Mouse (Mus musculus) hindbrain, postnatal 0 days (tissue): ENCODE results near the gene Grb7. TPM values are rescaled to one million over a fixed set of nuclear protein-coding genes. Genes with fewer than 3 reads are reported as not detected.
A peak's percentile ranks its signal among the peaks of the same experiment; 100 is the strongest.

Source experiments
- ATAC-seq: fragments of 200-750 bp; cut with Nextera tagmentation; 2 replicates; pipeline ENCODE4 v1.8.0; 2017; ENCODE audit warnings: mild to moderate bottlenecking, moderate TSS enrichment, moderate library complexity
- DNase-seq: peaks from one replicate; pipeline ENCODE4 v3.0.0-alpha.2; 2015; ENCODE audit warnings: low spot score
- H3K27ac ChIP-seq: fragments of 300-500 bp; sonication (generic); 2 replicates; pipeline ENCODE4 v1.5.1; 2014; ENCODE audit warnings: mild to moderate bottlenecking
- H3K27me3 ChIP-seq: fragments of 300-500 bp; sonication (generic); 2 replicates; pipeline ENCODE4 v1.6.1; 2014; ENCODE audit warnings: low read length, mixed read lengths; ENCODE audit not compliant: insufficient read depth
- H3K36me3 ChIP-seq: fragments of 300-500 bp; sonication (generic); 2 replicates; pipeline ENCODE4 v1.6.1; 2014; ENCODE audit warnings: low read length, mixed read lengths; ENCODE audit not compliant: insufficient read depth
- H3K4me1 ChIP-seq: fragments of 300-500 bp; sonication (generic); 2 replicates; pipeline ENCODE4 v1.6.1; 2014; ENCODE audit warnings: antibody characterized with exemption, low read length, mixed read lengths; ENCODE audit not compliant: insufficient read depth
- H3K4me2 ChIP-seq: fragments of 300-500 bp; sonication (generic); 2 replicates; pipeline ENCODE4 v1.6.1; 2014; ENCODE audit warnings: low read depth, mild to moderate bottlenecking, low read length, moderate library complexity, mixed read lengths
- H3K4me3 ChIP-seq: fragments of 300-500 bp; sonication (generic); 2 replicates; pipeline ENCODE4 v1.5.1; 2014; ENCODE audit warnings: low read length
- H3K9ac ChIP-seq: fragments of 300-500 bp; sonication (generic); replicated peaks from 2 replicates; pipeline ENCODE4 v1.6.1; 2014; ENCODE audit warnings: mild to moderate bottlenecking, low read length, moderate library complexity, mixed read lengths
- H3K9me3 ChIP-seq: fragments of 300-500 bp; sonication (generic); 2 replicates; pipeline ENCODE4 v1.6.1; 2016; ENCODE audit warnings: low read length, mixed read lengths
- CTCF ChIP-seq: IDR thresholded peaks from 2 replicates; pipeline ENCODE4 v1.5.1; 2016; ENCODE audit warnings: antibody characterized with exemption, control low read depth, low read depth
- WGBS: fragments of 180-500 bp; shearing (Covaris S2); extraction: QIAGEN DNeasy Blood & Tissue Kit; methylation state at CpG from one replicate; pipeline ENCODE4 v1.1.7; 2014; 5-methylcytosine and 5-hydroxymethylcytosine counted together
- polyA plus RNA-seq: library from polyadenylated mRNA; unstranded; fragments of >200 nt; fragmentation: Nextera tagmentation; extraction: Ambion mirVana; gene quantifications from 2 replicates; pipeline ENCODE4 v1.2.1, GENCODE M21; 2015
- total RNA-seq: library from RNA; depleted of rRNA; stranded (reverse); fragments of >200 nt; gene quantifications from 2 replicates; pipeline ENCODE4 v1.2.3, GENCODE M21; 2014

The Grb7 gene
- total and polyA plus RNA-seq, 2 experiments from 2014 or later: 2.0 to 2.7 TPM

DNA sequence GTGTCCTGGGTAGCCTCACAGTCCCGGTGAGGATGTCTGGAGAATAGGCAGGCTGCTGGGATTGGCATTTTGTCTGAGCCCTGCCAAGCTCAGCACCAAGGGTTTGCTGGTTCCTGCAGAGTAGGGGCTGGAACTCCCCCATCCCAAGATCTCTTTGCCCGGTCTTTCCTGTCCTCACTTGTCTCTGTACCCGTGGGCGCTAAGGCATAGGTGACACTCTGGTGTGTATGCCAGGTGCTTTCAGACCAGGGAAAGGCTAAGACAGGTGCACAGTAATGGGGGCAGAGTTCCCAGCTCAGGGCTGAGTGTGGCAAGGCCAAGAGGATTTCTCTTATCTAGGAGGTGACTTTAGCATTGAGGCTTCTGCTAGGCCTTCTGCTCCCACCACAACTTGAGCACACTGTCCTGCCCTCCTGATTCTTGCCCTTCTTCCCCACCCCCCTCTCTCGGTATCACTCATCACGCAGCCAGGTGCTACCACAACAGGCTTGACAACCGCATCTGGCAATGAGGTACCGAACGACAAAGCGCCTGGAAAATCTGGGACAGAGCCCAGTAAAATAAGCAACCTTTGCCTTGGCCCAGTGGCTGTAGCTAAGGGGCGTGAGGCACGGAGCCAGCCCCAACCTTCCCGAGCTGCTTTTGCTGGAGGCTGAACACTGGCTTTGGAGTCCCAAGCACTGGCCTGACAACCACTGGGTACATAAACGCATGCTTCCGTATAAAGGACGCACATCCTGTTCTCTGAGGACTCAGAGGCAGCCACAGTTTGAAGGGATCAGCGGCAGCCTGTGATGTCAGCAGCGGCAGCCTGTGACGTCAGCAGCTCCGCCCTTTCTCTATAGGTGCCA, 4.0 kb downstream of the Grb7 start:
- TF ChIP-seq CTCF: no peak
- no peak for ATAC-seq
- Histone ChIP-seq H3K4me3 (no peak overlapping the region), H3K9me3 (no peaks in the 10 kb centered on the region), H3K27ac (no peak overlapping the region), H3K4me2 (no peak overlapping the region), H3K4me1 (no peaks in the 10 kb centered on the region), H3K9ac (no peak overlapping the region), H3K27me3 (peaks cover 16% of the 10 kb centered on the region; the same call in 1 of the 2 replicates), H3K36me3 (no peaks in the 10 kb centered on the region)
- DNase-seq: no peak
- 70% methylated on average over 20 of the region's 20 CpGs for WGBS

DNA sequence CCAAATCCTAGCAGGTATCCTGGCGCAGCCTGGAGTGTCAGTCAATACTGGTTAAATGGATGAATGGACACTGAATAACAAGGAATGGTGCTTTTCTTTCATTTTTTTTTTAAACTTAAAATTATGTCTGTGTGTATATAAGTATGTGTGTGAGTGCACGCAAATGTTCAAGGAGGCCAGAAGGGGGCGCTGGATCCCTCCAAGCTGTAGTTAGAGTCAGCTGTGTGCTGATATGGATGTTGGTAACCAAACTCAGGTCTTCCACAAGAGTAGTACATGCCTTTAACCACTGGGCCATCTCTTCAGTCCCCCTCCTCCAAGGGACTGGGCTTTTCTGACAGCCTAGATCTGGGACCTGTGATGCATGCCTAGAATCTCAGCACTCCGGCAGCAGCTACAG, 9.3 kb downstream of the Grb7 start:
- Histone ChIP-seq H3K27ac (no peak overlapping the region), H3K27me3 (no peaks in the 10 kb centered on the region), H3K4me1 (peaks cover 4% of the 10 kb centered on the region; the same call in 1 of the 2 replicates), H3K4me2 (no peak overlapping the region), H3K4me3 (no peak overlapping the region), H3K9ac (no peak overlapping the region), H3K36me3 (no peaks in the 10 kb centered on the region), H3K9me3 (no peaks in the 10 kb centered on the region)
- DNase-seq: no peak
- no peak for ATAC-seq
- 82% methylated on average over 4 of the region's 4 CpGs for WGBS
- peak; percentile 42; the same call in 1 of the 2 replicates for TF ChIP-seq CTCF

DNA sequence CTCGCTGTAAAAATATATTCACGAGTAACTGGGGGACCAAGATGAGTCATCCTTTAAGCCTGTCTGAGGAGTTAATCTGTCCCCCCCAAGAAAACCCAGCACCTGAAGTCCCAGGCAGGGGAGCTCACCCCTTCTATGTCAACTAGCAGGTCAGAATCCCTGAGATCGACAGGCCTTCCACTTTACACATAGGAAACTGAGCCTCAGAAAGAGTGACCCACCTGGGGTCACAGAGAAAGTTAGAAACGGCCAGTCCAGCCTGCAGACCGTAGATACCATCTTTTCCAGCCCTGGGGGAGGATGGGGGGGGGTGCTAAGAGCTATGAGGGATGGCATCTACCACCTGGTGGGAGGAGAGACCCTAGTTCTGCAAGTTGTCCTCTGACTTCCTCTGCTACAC, 10.4 kb downstream of the Grb7 start:
- WGBS: 86% methylated on average over 5 of the region's 5 CpGs
- Histone ChIP-seq H3K4me3 (no peak overlapping the region), H3K36me3 (no peaks in the 10 kb centered on the region), H3K4me2 (no peak overlapping the region), H3K4me1 (peaks cover 4% of the 10 kb centered on the region; the same call in 1 of the 2 replicates), H3K27me3 (no peaks in the 10 kb centered on the region), H3K27ac (no peak overlapping the region), H3K9ac (no peak overlapping the region), H3K9me3 (no peaks in the 10 kb centered on the region)
- ATAC-seq (no peak), DNase-seq (no peak)
- TF ChIP-seq CTCF: no peak

DNA sequence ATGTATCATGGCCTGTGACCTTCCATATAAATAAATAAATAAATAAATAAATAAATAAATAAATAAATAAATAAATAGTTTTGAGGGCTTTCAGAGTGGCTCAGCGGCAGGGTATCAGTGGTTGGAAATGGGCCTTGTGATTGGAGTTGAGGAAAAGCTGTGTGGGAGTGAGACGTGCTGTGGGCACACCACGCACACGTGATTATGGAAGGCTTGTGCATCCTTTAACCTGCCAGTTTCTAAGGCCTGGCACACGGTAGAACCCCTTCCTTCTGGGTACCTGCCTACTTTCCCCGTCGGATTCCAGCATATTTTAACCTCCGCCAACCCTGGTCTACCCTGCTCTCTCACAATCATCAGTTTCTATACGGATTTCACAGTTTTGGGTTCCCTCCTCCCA, 10.8 kb downstream of the Grb7 start:
- DNase-seq (peak; percentile 15), ATAC-seq (peak; percentile 27; the same call in 1 of the 2 replicates)
- H3K4me1 ChIP-seq: peaks cover 4% of the 10 kb centered on the region; the same call in 1 of the 2 replicates
- no peaks in the 10 kb centered on the region; the same call in 1 of the 2 replicates for H3K27me3 ChIP-seq
- H3K36me3 ChIP-seq: no peaks in the 10 kb centered on the region
- peak overlapping the region; percentile 55 for H3K9ac ChIP-seq
- peak overlapping the region; percentile 54; the same call in 1 of the 2 replicates for H3K27ac ChIP-seq
- 18% methylated on average over 9 of the region's 9 CpGs for WGBS
- H3K4me2 ChIP-seq: peak overlapping the region; percentile 77
- no peak for TF ChIP-seq CTCF
- no peaks in the 10 kb centered on the region for H3K9me3 ChIP-seq
- H3K4me3 ChIP-seq: peak overlapping the region; percentile 53

DNA sequence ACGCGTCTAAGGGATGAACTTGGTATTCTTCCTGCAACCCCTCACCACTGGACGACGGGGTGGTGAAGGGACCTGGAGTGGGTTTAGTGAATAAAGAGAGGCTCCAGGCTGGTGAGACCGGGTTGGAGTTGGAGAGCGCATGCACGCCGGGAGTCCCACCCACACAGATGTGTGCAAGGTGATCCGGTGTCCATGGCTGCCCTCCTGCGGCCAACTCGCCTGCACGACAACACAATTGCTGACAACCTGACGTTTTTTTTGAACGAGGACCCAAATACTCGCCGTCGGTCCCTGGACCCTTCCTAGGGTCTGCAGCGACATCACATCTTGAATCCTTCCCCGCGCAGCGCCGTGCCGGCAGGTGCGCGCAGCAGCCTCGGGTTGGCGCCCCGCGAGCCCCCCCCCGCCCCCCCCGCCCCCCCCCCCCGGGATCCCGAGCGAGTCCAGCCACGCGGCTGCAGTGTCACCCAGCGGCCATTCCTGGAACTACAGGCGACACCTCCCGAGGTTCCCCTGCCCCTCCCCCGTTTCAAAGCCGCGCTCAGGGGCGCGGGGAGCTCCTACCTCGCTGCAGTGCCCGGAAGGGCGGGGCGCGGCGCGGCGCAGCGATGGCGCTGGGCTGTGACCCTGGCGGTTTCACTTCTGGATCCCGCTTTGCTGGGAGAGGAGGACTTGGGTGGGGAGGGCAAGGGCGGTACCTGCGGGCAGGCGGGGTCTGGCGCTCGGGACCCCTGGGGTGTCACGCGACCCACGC, 11.3 kb downstream of the Grb7 start:
- Histone ChIP-seq H3K9ac (peak overlapping the region; percentile 55), H3K27ac (peak overlapping the region; percentile 54; the same call in 1 of the 2 replicates), H3K4me2 (peak overlapping the region; percentile 77), H3K27me3 (no peaks in the 10 kb centered on the region; the same call in 1 of the 2 replicates), H3K4me1 (peaks cover 4% of the 10 kb centered on the region; the same call in 1 of the 2 replicates), H3K4me3 (peak overlapping the region; percentile 53), H3K9me3 (no peaks in the 10 kb centered on the region), H3K36me3 (no peaks in the 10 kb centered on the region)
- TF ChIP-seq CTCF: peak; percentile 62
- ATAC-seq (peak; percentile 87), DNase-seq (peak; percentile 92)
- 1% methylated on average over 37 of the region's 64 CpGs for WGBS

DNA sequence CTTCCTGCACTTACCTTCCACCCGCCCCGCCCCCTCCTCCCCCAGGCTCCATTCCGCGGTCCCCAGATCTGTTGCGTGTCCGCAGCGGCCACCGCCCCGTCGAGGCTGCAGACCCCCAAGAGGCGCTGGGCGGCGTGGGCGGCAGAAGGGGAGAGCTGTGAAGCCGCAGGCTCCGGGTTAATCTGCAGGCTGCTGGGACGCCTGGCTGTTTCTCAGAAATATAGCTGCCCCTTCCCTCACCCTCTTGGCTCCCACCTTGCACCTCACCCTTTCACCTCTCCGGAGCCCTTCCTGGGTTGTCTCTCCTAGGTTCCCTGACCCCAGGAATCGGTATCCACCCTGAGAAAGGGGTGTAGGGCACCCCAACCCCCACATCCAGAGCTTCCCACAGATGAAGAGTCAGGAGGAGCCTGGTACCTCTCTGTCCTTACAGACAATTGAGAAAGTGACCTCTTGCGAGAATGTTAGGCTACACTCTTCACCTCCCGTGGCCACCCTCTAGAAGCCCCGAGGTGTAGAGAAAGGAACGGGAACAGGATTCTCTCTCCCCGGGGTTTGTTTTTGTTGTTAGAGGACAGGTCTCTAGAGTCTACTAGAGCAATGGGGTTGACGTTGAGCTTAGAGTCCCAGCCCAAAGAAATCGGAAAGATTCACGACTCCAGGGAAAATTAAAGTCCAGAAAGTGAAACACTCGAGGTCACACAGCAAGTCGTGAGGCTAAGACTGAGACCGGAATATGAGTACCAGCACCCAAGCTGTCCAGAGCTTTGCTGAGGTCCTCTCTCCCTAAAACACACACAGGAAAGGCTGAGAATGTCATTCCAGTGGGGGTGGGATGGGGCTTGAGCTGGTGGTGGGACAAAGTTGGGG, 12.2 kb downstream of the Grb7 start:
- H3K4me1 ChIP-seq: peaks cover 4% of the 10 kb centered on the region; the same call in 1 of the 2 replicates
- 5% methylated on average over 28 of the region's 30 CpGs for WGBS
- H3K9me3 ChIP-seq: no peaks in the 10 kb centered on the region
- no peaks in the 10 kb centered on the region; the same call in 1 of the 2 replicates for H3K27me3 ChIP-seq
- H3K9ac ChIP-seq: peak overlapping the region; percentile 55
- H3K4me3 ChIP-seq: peak overlapping the region; percentile 53
- no peak for TF ChIP-seq CTCF
- H3K27ac ChIP-seq: 0 out of 2 replicates have a peak overlapping the region, but pooled peaks have one; percentile 51
- peak; percentile 10; the same call in 1 of the 2 replicates for ATAC-seq
- no peak for DNase-seq
- no peaks in the 10 kb centered on the region for H3K36me3 ChIP-seq
- peak overlapping the region; percentile 77 for H3K4me2 ChIP-seq
